Mouse (Mus musculus): ENCODE measurements around the gene Mb. TPM values are rescaled to one million over a fixed set of nuclear protein-coding genes. Genes with fewer than 3 reads are reported as not detected.

Gene Mb
- polyA plus RNA-seq (2015; fragmentation: Nextera tagmentation; extraction: Ambion mirVana) = 0.39 and 0.98 TPM in 2 replicates

DNA sequence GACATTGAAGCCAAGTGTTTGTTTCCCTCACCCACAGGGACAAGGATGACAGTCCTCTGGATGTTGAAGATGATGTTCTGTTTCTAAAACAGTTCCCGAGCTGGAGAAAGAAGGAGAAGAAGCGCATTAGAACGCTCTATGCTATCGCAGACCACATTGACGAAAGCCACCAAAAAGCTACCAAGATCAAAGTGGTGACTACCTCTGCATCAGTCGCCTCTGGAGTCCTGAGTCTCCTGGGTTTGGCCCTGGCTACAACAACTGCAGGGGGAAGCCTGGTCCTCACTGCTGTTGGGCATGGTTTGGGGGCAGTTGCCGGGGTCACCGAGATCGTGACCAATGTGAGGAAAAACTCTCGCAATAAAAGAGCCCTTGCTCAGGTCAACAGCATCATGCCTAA is at the start of gene Mb:
TSS of gene Mb (minus strand) at position 101 of the 400 bp plus-strand sequence.
- Histone ChIP-seq H3K9me3 (replicated peaks) (no peaks in the 10 kb centered on the region), H3K27ac (no peak within 1 kb of the TSS), H3K27me3 (peaks cover 3% of the 10 kb centered on the region), H3K9ac (no peak within 1 kb of the TSS), H3K4me3 (replicated peaks) (no peak within 1 kb of the TSS), H3K4me2 (no peak within 1 kb of the TSS), H3K36me3 (no peaks in the 10 kb centered on the region), H3K4me1 (replicated peaks) (peaks cover 26% of the 10 kb centered on the region)
- 79% methylated on average over 10 of the region's 10 CpGs for WGBS (ENCODE audit: insufficient replicate concordance)
- DNase-seq (no peak), ATAC-seq (ENCODE audit: low read depth) (no peak)

DNA sequence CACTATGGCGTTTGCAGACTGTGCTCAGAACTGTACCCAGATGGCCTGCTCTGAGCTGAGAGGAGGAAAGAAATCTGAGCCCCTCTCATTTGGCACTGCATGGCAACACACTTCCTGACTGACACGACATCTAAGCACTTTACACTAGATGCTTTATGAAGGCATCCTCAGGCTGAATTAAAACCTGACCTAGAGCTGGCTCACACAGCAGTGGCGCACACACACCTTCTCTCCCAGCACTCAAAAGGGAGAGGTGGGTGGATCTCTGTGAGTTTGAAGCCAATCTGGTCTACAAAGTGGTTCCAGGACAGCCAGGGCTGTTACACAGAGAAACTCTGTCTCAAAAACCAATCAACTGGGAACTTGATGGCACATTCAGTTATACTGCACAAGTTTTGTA is 49.3 kb upstream of the Mb start:
- Histone ChIP-seq H3K36me3 (peaks cover 11% of the 10 kb centered on the region), H3K27ac (no peak overlapping the region), H3K9me3 (replicated peaks) (no peaks in the 10 kb centered on the region), H3K4me1 (replicated peaks) (peaks cover 8% of the 10 kb centered on the region), H3K4me2 (no peak overlapping the region), H3K27me3 (no peaks in the 10 kb centered on the region), H3K9ac (no peak overlapping the region), H3K4me3 (replicated peaks) (no peak overlapping the region)
- DNase-seq (no peak), ATAC-seq (ENCODE audit: low read depth) (no peak)
- WGBS (ENCODE audit: insufficient replicate concordance) = 52% methylated on average over 3 of the region's 3 CpGs

DNA sequence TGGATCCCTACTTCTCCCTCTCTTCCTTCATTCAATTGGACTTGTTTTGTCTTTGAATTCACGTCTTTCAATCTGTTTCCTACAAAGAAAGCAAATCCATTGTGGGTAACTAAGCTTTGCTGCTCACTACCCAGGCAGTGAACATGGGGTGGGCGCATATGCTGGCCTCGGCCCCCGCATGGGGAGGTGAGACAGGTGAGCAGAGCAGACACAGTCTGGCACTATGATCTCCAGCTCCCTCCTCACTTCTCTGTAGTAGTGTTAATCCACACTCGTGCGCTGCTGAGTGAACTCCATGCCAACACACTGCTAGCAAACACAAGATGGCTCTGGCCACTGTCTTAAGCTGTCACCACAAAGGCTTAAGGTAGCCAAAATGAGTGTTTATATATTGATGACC is 46.9 kb upstream of the Mb start:
- H3K9ac ChIP-seq = no peak overlapping the region
- 73% methylated on average over 6 of the region's 6 CpGs for WGBS (ENCODE audit: insufficient replicate concordance)
- no peak overlapping the region for H3K27ac ChIP-seq
- H3K4me2 ChIP-seq = no peak overlapping the region
- ATAC-seq (ENCODE audit: low read depth) (no peak), DNase-seq (no peak)
- no peaks in the 10 kb centered on the region for H3K4me1 ChIP-seq (replicated peaks)
- H3K9me3 ChIP-seq (replicated peaks) = no peaks in the 10 kb centered on the region
- H3K4me3 ChIP-seq (replicated peaks) = no peak overlapping the region
- peaks cover 11% of the 10 kb centered on the region for H3K36me3 ChIP-seq
- no peaks in the 10 kb centered on the region for H3K27me3 ChIP-seq

DNA sequence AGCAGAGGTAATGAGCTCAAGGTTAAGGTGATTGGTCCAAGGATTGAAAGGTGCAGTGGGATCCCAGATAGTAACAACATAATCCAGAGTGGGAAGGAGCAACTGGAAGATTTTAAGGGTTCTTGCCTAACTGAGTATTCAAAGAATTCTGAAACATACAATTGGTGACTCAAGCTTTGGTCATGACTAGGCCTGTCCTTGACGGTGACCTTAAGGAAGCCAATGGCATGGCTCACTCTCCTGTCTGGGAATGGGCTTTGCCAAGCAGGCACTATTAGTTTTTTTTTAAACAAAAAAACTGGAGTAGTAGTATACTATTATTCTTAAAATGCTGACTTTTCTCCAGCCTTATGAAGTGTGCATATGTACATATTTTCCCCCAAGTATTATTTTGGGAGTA is 44.7 kb upstream of the Mb start:
- H3K27ac ChIP-seq = no peak overlapping the region
- ATAC-seq (ENCODE audit: low read depth) (no peak), DNase-seq (no peak)
- no peak overlapping the region for H3K9ac ChIP-seq
- WGBS (ENCODE audit: insufficient replicate concordance) = 83% methylated on average over 1 of the region's 1 CpGs
- H3K9me3 ChIP-seq (replicated peaks) = no peaks in the 10 kb centered on the region
- H3K36me3 ChIP-seq = peaks cover 10% of the 10 kb centered on the region
- H3K4me1 ChIP-seq (replicated peaks) = no peaks in the 10 kb centered on the region
- H3K27me3 ChIP-seq = no peaks in the 10 kb centered on the region
- no peak overlapping the region for H3K4me3 ChIP-seq (replicated peaks)
- no peak overlapping the region for H3K4me2 ChIP-seq

DNA sequence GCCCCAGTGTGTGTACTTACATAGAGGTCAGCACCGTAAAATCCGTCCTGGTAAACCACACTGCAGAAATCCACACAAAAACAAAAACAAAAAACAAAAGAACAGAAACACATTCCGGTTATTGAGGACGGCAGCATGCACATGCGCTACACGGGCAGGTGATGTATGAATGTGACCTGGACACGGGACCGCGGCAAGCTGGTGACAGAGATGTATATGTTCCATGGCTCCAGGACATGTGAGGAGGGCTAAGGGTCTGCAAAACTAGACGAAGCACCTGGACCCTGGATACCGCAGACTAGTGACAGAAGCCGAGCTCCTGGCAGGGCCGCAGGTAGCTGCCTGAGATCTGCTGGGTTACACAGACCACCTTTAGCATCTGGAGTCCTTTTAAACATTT is 44.0 kb upstream of the Mb start:
- ATAC-seq (ENCODE audit: low read depth) (no peak), DNase-seq (no peak)
- no peak overlapping the region for H3K9ac ChIP-seq
- no peaks in the 10 kb centered on the region for H3K27me3 ChIP-seq
- peaks cover 10% of the 10 kb centered on the region for H3K36me3 ChIP-seq
- no peak overlapping the region for H3K4me3 ChIP-seq (replicated peaks)
- no peaks in the 10 kb centered on the region for H3K9me3 ChIP-seq (replicated peaks)
- no peak overlapping the region for H3K4me2 ChIP-seq
- H3K4me1 ChIP-seq (replicated peaks) = no peaks in the 10 kb centered on the region
- no peak overlapping the region for H3K27ac ChIP-seq
- 80% methylated on average over 13 of the region's 13 CpGs for WGBS (ENCODE audit: insufficient replicate concordance)

DNA sequence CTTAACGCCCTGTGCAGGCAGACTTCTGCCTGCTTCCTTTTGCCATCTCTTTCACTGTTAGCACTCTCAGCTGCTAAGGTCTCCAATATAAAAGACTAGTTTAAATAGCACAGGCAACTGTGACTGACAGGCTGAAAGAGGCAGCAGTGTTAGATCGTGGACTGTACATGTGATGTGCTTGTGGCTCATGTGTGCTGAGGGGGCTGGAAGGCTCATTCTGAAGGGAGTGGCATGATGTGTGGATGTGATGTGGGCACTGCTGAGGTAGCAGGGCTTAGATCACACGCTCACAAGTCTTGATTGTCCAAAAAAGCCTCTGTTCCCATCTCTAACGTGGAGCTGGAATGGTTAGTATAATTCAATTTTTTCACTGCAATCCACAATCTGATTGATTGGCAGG is 40.9 kb upstream of the Mb start:
- Histone ChIP-seq H3K27me3 (no peaks in the 10 kb centered on the region), H3K27ac (no peak overlapping the region), H3K4me1 (replicated peaks) (no peaks in the 10 kb centered on the region), H3K9me3 (replicated peaks) (no peaks in the 10 kb centered on the region), H3K4me2 (no peak overlapping the region), H3K9ac (no peak overlapping the region), H3K36me3 (peaks cover 6% of the 10 kb centered on the region), H3K4me3 (replicated peaks) (no peak overlapping the region)
- no peak for DNase-seq
- no peak for ATAC-seq (ENCODE audit: low read depth)
- 64% methylated on average over 4 of the region's 4 CpGs for WGBS (ENCODE audit: insufficient replicate concordance)

DNA sequence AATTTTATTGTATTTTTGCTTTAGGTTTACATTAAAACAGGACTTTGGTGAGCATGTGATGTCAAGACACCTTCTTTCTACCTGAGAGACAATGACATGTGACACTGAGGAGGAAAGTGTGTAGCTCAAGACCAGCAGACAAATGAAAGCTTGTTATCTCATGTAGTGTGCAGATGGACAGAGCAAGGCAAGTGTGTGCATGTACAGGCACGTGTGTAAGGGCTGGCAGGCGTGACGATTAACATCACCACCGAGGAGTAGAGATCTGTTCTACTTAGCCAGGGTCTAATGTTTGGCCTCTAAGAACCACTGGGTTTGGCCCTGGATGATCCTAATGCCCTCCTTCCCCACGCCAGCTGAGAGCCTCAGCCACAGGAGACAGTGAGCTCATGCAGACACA is 40.1 kb upstream of the Mb start:
- Histone ChIP-seq H3K36me3 (peaks cover 10% of the 10 kb centered on the region), H3K9me3 (replicated peaks) (no peaks in the 10 kb centered on the region), H3K27ac (no peak overlapping the region), H3K9ac (no peak overlapping the region), H3K4me2 (no peak overlapping the region), H3K27me3 (no peaks in the 10 kb centered on the region), H3K4me1 (replicated peaks) (no peaks in the 10 kb centered on the region), H3K4me3 (replicated peaks) (no peak overlapping the region)
- ATAC-seq (ENCODE audit: low read depth) (no peak), DNase-seq (no peak)
- WGBS (ENCODE audit: insufficient replicate concordance) = 56% methylated on average over 5 of the region's 5 CpGs

DNA sequence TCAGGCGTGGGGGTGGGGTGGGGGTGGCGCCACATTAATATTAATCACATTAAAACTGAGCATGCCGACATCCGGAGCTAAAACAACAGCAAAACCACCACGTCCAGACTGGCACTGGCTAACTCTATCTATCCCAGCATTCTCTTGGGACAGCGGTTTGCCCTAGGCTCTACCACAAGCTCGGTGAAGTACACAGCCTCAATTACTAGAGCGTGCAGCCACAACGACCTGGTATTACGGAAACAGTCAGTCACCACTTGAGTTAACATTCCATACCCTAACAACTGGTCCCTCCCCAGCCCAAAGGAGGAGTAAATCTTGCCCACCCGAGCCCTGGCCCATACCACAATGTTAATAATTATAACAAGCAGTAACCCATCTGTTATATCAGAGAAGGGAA is 38.8 kb upstream of the Mb start:
- DNase-seq (no peak), ATAC-seq (ENCODE audit: low read depth) (no peak)
- Histone ChIP-seq H3K27ac (no peak overlapping the region), H3K4me3 (replicated peaks) (no peak overlapping the region), H3K9ac (no peak overlapping the region), H3K36me3 (peaks cover 10% of the 10 kb centered on the region), H3K4me2 (no peak overlapping the region), H3K9me3 (replicated peaks) (no peaks in the 10 kb centered on the region), H3K27me3 (no peaks in the 10 kb centered on the region), H3K4me1 (replicated peaks) (no peaks in the 10 kb centered on the region)
- 68% methylated on average over 11 of the region's 11 CpGs for WGBS (ENCODE audit: insufficient replicate concordance)

DNA sequence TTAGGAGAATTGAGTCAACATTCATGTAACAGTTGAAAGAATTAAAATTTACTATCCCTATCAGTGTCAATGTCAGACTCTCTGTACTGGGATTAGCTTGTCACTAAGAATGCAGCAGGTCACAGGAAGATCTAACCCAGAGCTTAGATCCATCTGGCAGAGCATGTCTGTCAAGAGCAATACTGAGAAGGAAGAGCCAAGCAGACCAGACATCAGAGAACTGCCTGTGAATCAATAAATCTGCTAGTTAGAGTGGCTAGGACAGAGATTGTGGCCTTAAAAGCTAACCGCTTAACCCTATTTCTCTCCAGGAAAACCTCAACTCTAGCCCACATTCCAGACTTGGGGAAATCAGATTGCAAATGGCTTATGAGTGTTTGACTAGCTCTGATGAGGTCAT is 36.0 kb upstream of the Mb start:
- H3K27ac ChIP-seq = no peak overlapping the region

DNA sequence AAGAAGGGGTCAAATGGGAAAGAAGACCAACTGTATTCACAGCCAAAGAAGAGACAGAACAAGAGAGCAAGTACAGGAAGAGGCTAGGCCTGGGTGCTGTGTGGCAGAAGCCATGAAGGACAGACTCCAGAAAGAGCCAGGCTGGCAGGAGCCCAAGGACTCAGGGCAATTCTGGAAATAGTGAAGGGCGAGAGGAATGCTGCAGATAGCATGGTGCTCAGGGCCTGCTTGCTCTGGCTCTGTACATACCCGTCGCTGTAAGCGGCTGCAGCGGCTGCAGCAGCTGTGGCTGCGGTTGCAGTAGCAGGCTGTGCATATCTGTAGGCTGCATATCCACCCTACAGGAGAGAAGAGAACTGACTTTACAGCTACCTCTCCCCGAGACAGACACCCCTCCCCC is 35.3 kb upstream of the Mb start:
- no peak for ATAC-seq (ENCODE audit: low read depth)
- no peak overlapping the region for H3K4me3 ChIP-seq (replicated peaks)
- no peaks in the 10 kb centered on the region for H3K9me3 ChIP-seq (replicated peaks)
- no peak overlapping the region for H3K4me2 ChIP-seq
- no peak overlapping the region for H3K27ac ChIP-seq
- no peak for DNase-seq
- no peaks in the 10 kb centered on the region for H3K27me3 ChIP-seq
- no peaks in the 10 kb centered on the region for H3K4me1 ChIP-seq (replicated peaks)
- peaks cover 5% of the 10 kb centered on the region; the same call in 1 of the 2 replicates for H3K36me3 ChIP-seq
- no peak overlapping the region for H3K9ac ChIP-seq
- WGBS (ENCODE audit: insufficient replicate concordance) = 72% methylated on average over 7 of the region's 7 CpGs

More for the DNA sequence above, 36.0 kb upstream of the Mb start:
- H3K4me1 ChIP-seq (replicated peaks) = no peaks in the 10 kb centered on the region
- H3K27me3 ChIP-seq = no peaks in the 10 kb centered on the region
- H3K9me3 ChIP-seq (replicated peaks) = no peaks in the 10 kb centered on the region
- no peak overlapping the region for H3K4me3 ChIP-seq (replicated peaks)
- ATAC-seq (ENCODE audit: low read depth) (no peak), DNase-seq (no peak)
- 71% methylated on average over 1 of the region's 1 CpGs for WGBS (ENCODE audit: insufficient replicate concordance)
- peaks cover 8% of the 10 kb centered on the region for H3K36me3 ChIP-seq
- no peak overlapping the region for H3K4me2 ChIP-seq
- H3K9ac ChIP-seq = no peak overlapping the region

DNA sequence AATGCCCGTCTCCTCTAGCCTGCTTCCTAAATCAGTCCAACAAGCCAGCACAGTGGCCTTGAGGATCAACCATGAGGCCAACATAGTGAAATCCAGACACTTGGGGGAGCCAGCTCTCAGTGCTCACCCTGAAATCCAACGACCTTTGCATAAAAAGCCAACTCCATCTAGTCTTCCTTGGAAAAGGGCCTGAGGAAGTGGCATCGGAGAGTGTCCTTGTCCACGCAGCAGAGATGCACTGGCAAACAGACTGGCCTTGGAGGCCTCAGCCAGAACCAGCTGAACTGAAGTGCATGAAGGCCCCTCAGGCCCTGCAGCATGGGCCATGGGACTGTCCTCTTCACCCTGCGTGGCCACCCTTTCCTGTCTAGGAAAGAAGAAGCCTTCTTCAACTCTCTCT is 31.0 kb upstream of the Mb start:
- no peak overlapping the region for H3K9ac ChIP-seq
- ATAC-seq (ENCODE audit: low read depth) = no peak
- H3K27me3 ChIP-seq = no peaks in the 10 kb centered on the region
- peaks cover 12% of the 10 kb centered on the region; the same call in 1 of the 2 replicates for H3K36me3 ChIP-seq
- DNase-seq = no peak
- 72% methylated on average over 5 of the region's 5 CpGs for WGBS (ENCODE audit: insufficient replicate concordance)
- no peak overlapping the region for H3K27ac ChIP-seq
- H3K9me3 ChIP-seq (replicated peaks) = no peaks in the 10 kb centered on the region
- 0 out of 2 replicates have a peak, but pooled peaks cover 3% of the 10 kb centered on the region for H3K4me1 ChIP-seq (replicated peaks)
- H3K4me3 ChIP-seq (replicated peaks) = no peak overlapping the region
- H3K4me2 ChIP-seq = no peak overlapping the region

DNA sequence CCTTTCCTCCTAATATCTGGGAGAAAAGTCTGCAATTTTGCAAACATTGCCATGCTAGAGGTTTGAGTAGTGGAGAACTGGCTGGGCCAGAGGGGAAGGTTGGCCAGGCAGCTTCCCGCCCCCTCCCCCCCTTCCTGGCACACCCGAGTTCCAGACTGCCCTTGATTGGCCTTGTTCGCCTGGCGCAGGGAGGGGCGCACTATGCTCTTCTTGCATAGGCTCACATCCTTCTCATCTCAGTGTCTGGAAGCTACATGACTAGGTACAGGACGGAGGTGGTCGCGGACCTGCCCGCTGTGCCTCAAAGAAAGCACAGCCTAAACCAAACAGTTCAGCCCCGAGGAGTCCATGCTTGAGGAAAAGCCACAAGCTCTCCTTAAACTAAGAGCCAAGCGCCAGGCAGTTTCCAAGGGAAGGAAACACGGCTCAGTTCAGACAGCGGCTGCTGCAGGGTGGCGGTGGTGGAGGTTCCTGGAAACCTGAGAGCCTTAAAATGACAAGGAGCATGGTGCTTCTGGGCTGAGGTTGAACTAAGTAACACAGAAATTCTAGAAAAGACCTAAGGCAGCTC is 30.3 kb upstream of the Mb start:
- 73% methylated on average over 14 of the region's 14 CpGs for WGBS (ENCODE audit: insufficient replicate concordance)
- H3K27me3 ChIP-seq = no peaks in the 10 kb centered on the region
- no peaks in the 10 kb centered on the region for H3K9me3 ChIP-seq (replicated peaks)
- no peak overlapping the region for H3K4me2 ChIP-seq
- DNase-seq = no peak
- H3K4me1 ChIP-seq (replicated peaks) = 0 out of 2 replicates have a peak, but pooled peaks cover 3% of the 10 kb centered on the region
- no peak overlapping the region for H3K9ac ChIP-seq
- H3K36me3 ChIP-seq = peaks cover 9% of the 10 kb centered on the region; the same call in 1 of the 2 replicates
- no peak overlapping the region for H3K4me3 ChIP-seq (replicated peaks)
- no peak for ATAC-seq (ENCODE audit: low read depth)
- H3K27ac ChIP-seq = no peak overlapping the region
